In the genomic region with DNA sequence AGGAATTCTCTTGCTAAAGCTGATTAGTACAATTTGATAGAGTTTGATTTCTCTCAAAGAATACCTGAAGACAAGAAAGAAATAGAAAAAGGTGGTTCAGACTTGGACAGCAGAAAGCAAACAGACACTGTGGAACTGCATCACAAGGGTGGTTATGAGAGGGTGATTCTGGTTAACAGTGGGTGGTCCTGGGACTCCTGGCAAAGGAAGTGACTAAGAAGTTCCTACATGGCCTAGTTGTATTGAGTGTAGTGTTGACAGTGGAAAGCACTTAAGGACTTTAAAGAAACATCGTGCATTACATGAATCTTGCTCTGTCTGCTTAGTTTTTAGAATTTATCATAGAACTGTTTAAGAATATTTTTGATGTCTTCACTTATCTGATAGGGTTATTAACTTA, we compare ENCODE assay signal across 14 mouse cellular contexts.
"Had no signal": no experiment of that assay in that cellular context is flagged by ENCODE, and none has a peak within 500 bp of the region (broad histone marks: within the 10 kb centered on the region; RNA-seq: fewer than 3 reads in every experiment).

No protein-coding gene starts in this region.

- H3K4me3 ChIP-seq: liver, embryonic 15.5 days; midbrain, embryonic 10.5 days; midbrain, embryonic 12.5 days; neural tube, embryonic 12.5 days had no signal

- H3K4me1 ChIP-seq: liver, embryonic 15.5 days; midbrain, embryonic 10.5 days; midbrain, embryonic 12.5 days; neural tube, embryonic 12.5 days had no signal

- H3K27me3 ChIP-seq: liver, embryonic 15.5 days; midbrain, embryonic 12.5 days; neural tube, embryonic 12.5 days had no signal

- H3K9ac ChIP-seq: liver, embryonic 15.5 days; liver, postnatal 0 days; lung, embryonic 14.5 days; midbrain, embryonic 12.5 days; neural tube, embryonic 12.5 days had no signal

- DNase-seq: liver, postnatal 0 days; lung, embryonic 14.5 days; lung, postnatal 10 days; lung, postnatal 4 days; midbrain, embryonic 14.5 days; right cerebral cortex, postnatal 14 days; thymus, adult 18-20 months; thymus, postnatal 14 days; thymus, postnatal 36 days had no signal

- ATAC-seq: liver, postnatal 0 days; midbrain, embryonic 16.5 days had no signal

- H3K4me2 ChIP-seq: liver, embryonic 15.5 days; lung, embryonic 14.5 days; midbrain, embryonic 12.5 days; neural tube, embryonic 12.5 days had no signal

- H3K27ac ChIP-seq: liver, embryonic 15.5 days; midbrain, embryonic 10.5 days; midbrain, embryonic 12.5 days; neural tube, embryonic 12.5 days had no signal

- H3K9me3 ChIP-seq: liver, embryonic 15.5 days; midbrain, embryonic 10.5 days; midbrain, embryonic 12.5 days; neural tube, embryonic 12.5 days had no signal

- H3K36me3 ChIP-seq: neural tube, embryonic 12.5 days had no signal
